Mouse (Mus musculus): Measurements from ENCODE around the gene Olfr694.
"Not testable (repeated sequence)": the region's sequence is repeated elsewhere in the genome, so short reads cannot be mapped to it uniquely, and the experiment has no call there.

Olfr694 gene

GRCm38 (mm10) chr7:106691714-106692113 is at the start of gene Olfr694:
Gene Olfr694 (minus strand): TSS chr7:106691814.
- DNase-seq: no peak

DNA sequence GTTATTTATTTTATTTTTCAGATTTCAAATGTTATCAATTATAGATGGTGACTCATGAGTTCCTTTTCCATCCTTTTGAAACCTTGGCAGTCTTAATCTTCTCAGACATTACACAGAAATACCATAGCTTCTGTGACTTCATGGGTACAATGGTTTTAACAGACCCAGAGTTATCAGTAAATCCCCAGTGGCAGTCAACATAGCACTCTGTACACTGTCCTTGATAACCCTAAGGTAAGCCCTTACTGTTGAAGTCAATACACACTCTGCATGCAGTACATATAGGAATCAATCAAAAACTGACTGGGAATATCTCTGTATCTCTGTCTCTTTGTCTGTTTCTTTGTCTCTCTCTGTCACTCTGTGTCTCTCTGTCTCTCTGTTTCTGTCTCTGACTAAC is 45.4 kb upstream of the Olfr694 start:
- DNase-seq: no peak

- DNase-seq: no peak
Measured at GRCm38 (mm10) chr7:106733717-106734116, 42.1 kb upstream of the Olfr694 start.

- not testable (repeated sequence) for DNase-seq
Measured at GRCm38 (mm10) chr7:106725654-106726053, 34.0 kb upstream of the Olfr694 start.

GRCm38 (mm10) chr7:106716296-106716695 is 24.7 kb upstream of the Olfr694 start, which contains the start of gene Olfr695:
Gene Olfr695 (minus strand): TSS chr7:106716396.
- no peak for DNase-seq

- no peak for DNase-seq
Measured at GRCm38 (mm10) chr7:106711463-106711862, 19.8 kb upstream of the Olfr694 start.

DNA sequence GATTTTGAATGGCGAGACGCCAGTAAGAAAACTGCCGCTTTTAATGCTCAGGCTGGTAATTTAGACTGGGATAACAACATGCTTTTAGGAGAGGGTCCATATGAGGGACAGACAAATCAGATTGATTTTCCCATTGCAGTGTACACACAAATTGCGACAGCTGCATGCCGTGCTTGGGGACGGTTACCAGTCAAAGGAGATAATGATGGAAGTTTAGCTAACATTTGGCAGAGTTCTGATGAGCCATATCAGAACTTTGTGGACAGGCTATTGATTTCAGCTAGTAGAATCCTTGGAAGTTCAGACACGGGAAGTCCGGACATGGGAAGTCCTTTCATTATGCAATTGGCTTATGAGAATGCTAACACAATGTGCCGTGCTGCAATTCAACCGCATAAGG is 16.1 kb upstream of the Olfr694 start:
- not testable (repeated sequence) for DNase-seq

GRCm38 (mm10) chr7:106696891-106697290 is 5.3 kb upstream of the Olfr694 start:
- no peak for DNase-seq

- no peak for DNase-seq
Measured at GRCm38 (mm10) chr7:106692976-106693375, 1.4 kb upstream of the Olfr694 start.

GRCm38 (mm10) chr7:106685382-106685781 is 6.2 kb downstream of the Olfr694 start:
- DNase-seq: no peak

GRCm38 (mm10) chr7:106680484-106680883 is 11.1 kb downstream of the Olfr694 start, which contains the start of gene Olfr693:
Gene Olfr693 (minus strand): TSS chr7:106680584.
- no peak for DNase-seq

DNA sequence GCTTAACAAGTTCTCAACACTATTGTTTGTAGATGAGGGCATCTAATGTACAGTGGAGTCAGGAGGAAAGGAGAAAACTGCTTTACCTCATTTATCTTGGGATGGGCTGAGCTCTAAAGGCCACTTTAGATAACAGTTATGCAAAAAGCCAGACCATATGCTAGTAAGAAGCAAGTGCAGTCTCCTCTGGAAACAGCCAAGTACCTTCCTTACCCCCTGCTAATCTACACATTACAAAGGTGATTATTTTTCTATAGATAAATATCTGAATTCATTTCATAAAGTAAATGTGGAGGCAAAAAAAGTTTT is 39.3 kb downstream of the Olfr694 start:
- no peak for DNase-seq

DNA sequence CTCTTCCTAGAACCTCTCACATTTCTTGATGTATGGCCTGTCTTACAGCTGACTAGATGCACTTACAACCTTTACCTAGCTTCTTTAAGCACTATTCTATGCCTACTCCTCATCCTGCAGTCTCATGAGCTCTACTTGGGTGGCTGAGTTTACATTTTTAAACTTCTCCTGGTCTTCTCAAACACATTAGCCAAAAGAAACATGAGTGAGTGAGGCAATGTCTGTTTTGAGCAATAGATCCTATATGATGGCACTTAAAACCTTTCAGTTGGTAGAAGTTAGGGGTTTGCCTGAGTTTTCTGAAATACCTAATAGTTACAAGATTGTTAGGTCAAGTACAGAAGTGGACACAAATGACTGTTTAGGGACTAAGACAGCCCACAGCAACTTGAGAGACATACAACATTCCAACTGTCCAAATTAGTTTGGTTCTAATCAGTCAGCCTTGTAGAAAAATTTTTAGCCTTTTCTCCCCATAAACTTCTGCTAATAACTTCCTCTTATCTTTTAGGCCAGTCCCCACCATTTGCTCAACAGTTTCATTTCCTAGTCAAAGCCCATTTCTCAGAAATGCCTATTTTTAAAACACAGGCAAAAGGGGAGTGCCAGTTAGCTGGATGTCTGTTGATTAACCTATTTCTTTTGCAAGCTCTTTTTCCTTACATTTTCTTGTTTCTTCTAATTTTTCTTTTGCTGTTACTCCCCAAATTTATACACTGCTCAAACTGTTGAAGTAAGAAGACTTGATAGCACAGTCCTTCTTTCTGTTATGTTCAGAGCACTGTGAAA is 39.9 kb downstream of the Olfr694 start:
- no peak for DNase-seq

DNA sequence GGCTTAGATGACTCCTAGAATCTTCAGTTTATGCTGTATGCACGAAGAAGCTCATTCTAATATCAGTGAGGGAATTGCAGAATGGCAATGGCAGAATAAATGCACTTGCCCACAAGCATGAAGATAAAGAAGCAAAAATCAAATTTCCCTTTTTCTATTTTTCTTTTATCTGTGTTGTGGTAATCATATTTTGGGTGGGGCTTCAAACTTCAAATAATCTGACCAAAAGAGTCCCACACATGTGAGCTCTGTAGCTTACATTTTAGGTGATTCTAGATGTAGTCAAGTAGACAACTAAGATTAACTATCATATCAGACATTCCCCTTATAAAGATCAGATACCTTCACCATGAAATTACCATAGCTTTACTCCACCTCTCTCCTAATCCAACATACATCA is 41.8 kb downstream of the Olfr694 start:
- DNase-seq: no peak

DNA sequence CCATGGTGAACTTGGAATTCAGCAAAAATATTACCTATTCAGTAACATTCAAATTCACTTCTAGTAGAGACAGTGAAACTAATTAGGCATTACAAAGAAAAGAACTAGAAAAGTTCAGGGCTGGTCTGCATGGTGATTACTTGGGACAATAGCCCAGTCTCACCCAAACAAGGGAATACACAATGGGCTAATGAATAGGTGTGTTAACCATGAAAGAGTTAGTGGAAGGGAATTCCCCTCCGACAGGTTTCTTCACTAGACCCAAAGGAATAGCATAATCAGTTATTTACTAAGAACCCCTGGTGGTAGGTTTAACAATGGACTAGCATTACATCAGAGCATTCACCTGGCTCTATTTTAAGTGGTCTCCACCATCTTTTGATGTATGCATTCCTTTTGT is 46.4 kb downstream of the Olfr694 start:
- DNase-seq: no peak

DNA sequence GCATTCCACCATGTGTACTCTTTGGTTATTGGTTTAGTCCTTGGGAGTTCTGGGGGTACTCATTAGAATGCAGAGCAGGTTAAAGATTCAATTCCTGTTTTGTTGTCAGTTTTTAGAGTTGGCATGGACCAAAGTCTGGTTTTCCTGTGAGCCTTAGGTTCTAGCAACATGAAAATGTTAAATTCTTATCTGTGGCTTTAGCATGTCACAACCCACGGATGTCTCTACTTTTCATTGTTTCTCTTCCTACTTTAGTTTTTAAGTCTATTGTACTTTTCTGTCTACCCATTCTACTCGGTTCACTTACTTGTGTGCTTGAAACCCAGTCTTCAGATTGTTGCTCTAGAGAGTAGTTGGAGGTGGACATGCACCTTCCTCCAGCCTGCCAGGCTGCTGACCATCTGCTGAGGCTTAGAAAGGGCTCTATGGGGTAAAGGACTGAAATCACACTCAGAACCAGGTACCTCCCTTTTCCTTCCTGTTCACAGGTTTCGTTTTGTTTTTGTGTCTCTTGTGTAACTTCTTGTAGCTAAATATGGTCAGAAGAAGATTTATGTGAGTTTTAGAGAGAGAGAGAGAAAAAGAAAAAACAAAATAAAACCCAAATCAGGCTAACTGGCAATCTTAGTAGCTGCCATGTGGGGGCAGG is 47.3 kb downstream of the Olfr694 start:
- DNase-seq: peak in 1 of 2 experiments; percentile 10

GRCm38 (mm10) chr7:106640839-106641238 is 50.8 kb downstream of the Olfr694 start:
- no peak for DNase-seq

GRCm38 (mm10) chr7:106635560-106635959 is 56.1 kb downstream of the Olfr694 start:
- DNase-seq: no peak

All from lung, postnatal 4 days (tissue).